Mouse (Mus musculus) small intestine, adult 2 months (tissue): ENCODE results near the gene Dlg1.

Source experiments
- CTCF ChIP-seq: fragments of 200-500 bp; IDR thresholded peaks from 2 replicates; pipeline ENCODE4 v1.5.1; 2012; ENCODE audit warnings: low read depth, mild to moderate bottlenecking, control low read depth, inconsistent platforms, low read length, moderate library complexity, mixed read lengths; ENCODE audit not compliant: insufficient replicate concordance, insufficient read length; ENCODE audit errors: extremely low read depth
- POLR2A ChIP-seq: fragments of 200-500 bp; IDR thresholded peaks from 2 replicates; pipeline ENCODE4 v1.6.1; 2012; ENCODE audit warnings: low read depth, mild to moderate bottlenecking, control low read depth, inconsistent platforms, low read length, moderate library complexity

DNA sequence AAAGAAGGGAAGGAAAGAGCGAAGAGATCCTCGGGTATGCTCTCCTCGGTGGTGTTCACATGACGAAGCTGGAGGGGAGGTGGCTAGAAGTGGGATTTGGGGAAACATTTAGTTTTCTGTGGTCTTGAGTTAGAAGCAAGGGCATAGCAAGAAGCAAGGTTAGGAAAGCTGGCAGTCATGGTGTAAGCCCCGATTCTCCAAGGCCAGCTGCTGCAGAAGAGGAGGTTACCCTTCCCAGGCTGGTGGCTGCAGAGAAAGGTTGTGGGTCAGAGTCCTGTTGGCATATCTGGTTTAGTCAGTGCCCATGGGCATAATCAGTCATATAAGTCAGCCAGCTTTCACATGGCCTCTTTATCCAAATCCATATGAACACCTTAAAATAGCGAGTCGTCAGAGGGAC is 9.2 kb upstream of the Dlg1 start:
- TF ChIP-seq POLR2A (no peak), CTCF (no peak)
